Mouse (Mus musculus) thymus, adult 2 months (tissue): ENCODE measurements at regions not wholly inside any gene's neighbourhood (a gene's known extent, or its start where the extent isn't known, plus 50 kb on each side); places are given as distances from the start of the nearest gene placed in this dataset.

Source experiments
- CTCF ChIP-seq: fragments of 200-500 bp; IDR thresholded peaks from 2 replicates; pipeline ENCODE4 v1.5.1; 2012; ENCODE audit warnings: mild to moderate bottlenecking, control low read depth, low read length, moderate library complexity, borderline replicate concordance; ENCODE audit not compliant: control insufficient read depth, poor library complexity, insufficient read depth; ENCODE audit errors: extremely low read depth
- POLR2A ChIP-seq: fragments of 200-500 bp; IDR thresholded peaks from 2 replicates; pipeline ENCODE4 v1.6.1; 2012; ENCODE audit warnings: mild to moderate bottlenecking, low read length, control low read depth, moderate library complexity; ENCODE audit not compliant: control insufficient read depth, poor library complexity, insufficient read depth; ENCODE audit errors: extremely low read depth

DNA sequence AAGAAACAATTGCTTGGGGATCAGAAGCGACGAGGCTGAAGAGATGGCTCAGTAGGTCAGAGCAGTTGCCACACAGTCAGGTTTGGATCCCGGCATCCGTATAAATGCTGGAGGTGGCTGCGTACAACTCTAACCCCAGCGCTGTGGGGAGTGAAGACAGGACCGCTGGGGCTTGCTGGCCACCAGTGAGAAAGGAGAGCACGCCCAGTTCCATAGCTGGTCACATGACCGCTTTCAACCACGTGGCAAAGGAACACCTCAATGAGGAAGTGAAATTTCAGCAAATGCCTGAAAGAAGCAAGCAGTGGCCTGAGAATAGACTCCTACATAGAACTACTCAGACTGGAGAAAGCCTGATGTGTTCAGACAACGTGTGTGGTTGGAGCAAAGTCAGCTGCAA is 148.3 kb upstream of the Ipo5 start:
- TF ChIP-seq CTCF (no peak), POLR2A (no peak)
